Mouse (Mus musculus): ENCODE measurements at regions not wholly inside any gene's neighbourhood (a gene's known extent, or its start where the extent isn't known, plus 50 kb on each side); places are given as distances from the start of the nearest gene placed in this dataset.

- intact Hi-C loops (cut with DNase I): no loop called here
These were observed 52.0 kb downstream of the Gm11983 start for GRCm38 (mm10) chr11:6785471-6785870.

GRCm38 (mm10) chr11:6782826-6783225 lies 54.6 kb downstream of the Gm11983 start:
- intact Hi-C loops (cut with DNase I): no loop called here

GRCm38 (mm10) chr11:6779752-6780151 lies 57.7 kb downstream of the Gm11983 start:
- intact Hi-C loops (cut with DNase I): no loop called here

- intact Hi-C loops (cut with DNase I): no loop called here
These were observed 58.7 kb downstream of the Gm11983 start for GRCm38 (mm10) chr11:6778596-6779360.

- intact Hi-C loops (cut with DNase I): no loop called here
These were observed 59.9 kb downstream of the Gm11983 start for GRCm38 (mm10) chr11:6777566-6777965.

- intact Hi-C loops (cut with DNase I): no loop called here
These were observed 62.8 kb downstream of the Gm11983 start for GRCm38 (mm10) chr11:6774656-6775055.

- intact Hi-C loops (cut with DNase I): no loop called here
These were observed 63.5 kb downstream of the Gm11983 start for GRCm38 (mm10) chr11:6773951-6774350.

- intact Hi-C loops (cut with DNase I): no loop called here
These were observed 64.1 kb downstream of the Gm11983 start for GRCm38 (mm10) chr11:6773364-6773763.

- intact Hi-C loops (cut with DNase I): loop anchor here (1.0 to 5.0 kb wide), 2 partner anchors 92 to 114 kb away; no protein-coding TSS in a partner anchor
These were observed 68.1 kb downstream of the Gm11983 start for GRCm38 (mm10) chr11:6769437-6769765.

GRCm38 (mm10) chr11:6768599-6769436 lies 68.6 kb downstream of the Gm11983 start:
- intact Hi-C loops (cut with DNase I): loop anchor here (1.0 to 5.0 kb wide), 2 partner anchors 92 to 114 kb away; no protein-coding TSS in a partner anchor

- intact Hi-C loops (cut with DNase I): loop anchor here (5.0 kb wide), 1 partner anchor 89 kb away; no protein-coding TSS in a partner anchor
These were observed 70.7 kb downstream of the Gm11983 start for GRCm38 (mm10) chr11:6766725-6767124.

GRCm38 (mm10) chr11:6765333-6765957 lies 72.0 kb downstream of the Gm11983 start:
- intact Hi-C loops (cut with DNase I): loop anchor here (5.0 kb wide), 1 partner anchor 88 kb away; no protein-coding TSS in a partner anchor

- intact Hi-C loops (cut with DNase I): no loop called here
These were observed 73.3 kb downstream of the Gm11983 start for GRCm38 (mm10) chr11:6764186-6764585.

- intact Hi-C loops (cut with DNase I): no loop called here
These were observed 74.5 kb downstream of the Gm11983 start for GRCm38 (mm10) chr11:6763001-6763400.

- intact Hi-C loops (cut with DNase I): no loop called here
These were observed 75.4 kb downstream of the Gm11983 start for GRCm38 (mm10) chr11:6761876-6762628.

- intact Hi-C loops (cut with DNase I): no loop called here
These were observed 77.9 kb downstream of the Gm11983 start for GRCm38 (mm10) chr11:6759578-6759977.

- intact Hi-C loops (cut with DNase I): no loop called here
These were observed 81.1 kb downstream of the Ramp3 start for GRCm38 (mm10) chr11:6739439-6739838.

GRCm38 (mm10) chr11:6738581-6738980 lies 80.3 kb downstream of the Ramp3 start:
- intact Hi-C loops (cut with DNase I): no loop called here

GRCm38 (mm10) chr11:6738163-6738562 lies 79.8 kb downstream of the Ramp3 start:
- intact Hi-C loops (cut with DNase I): no loop called here

- intact Hi-C loops (cut with DNase I): no loop called here
These were observed 76.6 kb downstream of the Ramp3 start for GRCm38 (mm10) chr11:6734746-6735430.
